Mouse (Mus musculus) hindbrain, embryonic 14.5 days (tissue): Measurements from ENCODE around the gene Cyp2j13. TPM values are rescaled to one million over a fixed set of nuclear protein-coding genes. Genes with fewer than 3 reads are reported as not detected.
"Not testable (repeated sequence)": the region's sequence is repeated elsewhere in the genome, so short reads cannot be mapped to it uniquely, and the experiment has no call there.

Experiments
- ATAC-seq: fragments of 200-750 bp; cut with Nextera tagmentation; 2 replicates; pipeline ENCODE4 v1.8.0; 2017; ENCODE audit warnings: moderate number of reproducible peaks, mild to moderate bottlenecking, moderate TSS enrichment, moderate library complexity; ENCODE audit not compliant: low FRiP score
- DNase-seq: peaks from one replicate; pipeline ENCODE4 v3.0.0-alpha.2; 2015; ENCODE audit warnings: low spot score
- H3K27ac ChIP-seq: fragments of 300-500 bp; sonication (generic); 2 replicates; pipeline ENCODE4 v1.5.1; 2014; ENCODE audit warnings: mild to moderate bottlenecking, moderate library complexity
- H3K27me3 ChIP-seq: fragments of 300-500 bp; sonication (generic); 2 replicates; pipeline ENCODE4 v1.6.1; 2014; ENCODE audit warnings: mild to moderate bottlenecking, low read length, mixed read lengths; ENCODE audit not compliant: control insufficient read depth, insufficient read depth
- H3K36me3 ChIP-seq: fragments of 300-500 bp; sonication (generic); replicated peaks from 2 replicates; pipeline ENCODE4 v1.6.1; 2014; ENCODE audit not compliant: control insufficient read depth, insufficient read depth
- H3K4me1 ChIP-seq: fragments of 300-500 bp; sonication (generic); replicated peaks from 2 replicates; pipeline ENCODE4 v1.6.1; 2014; ENCODE audit warnings: antibody characterized with exemption, low read length, mixed read lengths; ENCODE audit not compliant: control insufficient read depth, insufficient read depth
- H3K4me2 ChIP-seq: fragments of 300-500 bp; sonication (generic); replicated peaks from 2 replicates; pipeline ENCODE4 v1.6.1; 2014; ENCODE audit warnings: mild to moderate bottlenecking, moderate library complexity
- H3K4me3 ChIP-seq: fragments of 300-500 bp; sonication (generic); replicated peaks from 2 replicates; pipeline ENCODE4 v1.5.1; 2014; ENCODE audit warnings: mild to moderate bottlenecking, low read length
- H3K9ac ChIP-seq: fragments of 300-500 bp; sonication (generic); 2 replicates; pipeline ENCODE4 v1.6.1; 2014
- H3K9me3 ChIP-seq: fragments of 300-500 bp; sonication (generic); 2 replicates; pipeline ENCODE4 v1.6.1; 2016; ENCODE audit warnings: low read length; ENCODE audit not compliant: control insufficient read depth
- WGBS: fragments of 180-500 bp; shearing (Covaris S2); extraction: QIAGEN DNeasy Blood & Tissue Kit; methylation state at CpG from one replicate; pipeline ENCODE4 v1.1.7; 2014; 5-methylcytosine and 5-hydroxymethylcytosine counted together
- polyA plus RNA-seq: library from polyadenylated mRNA; unstranded; fragments of >200 nt; fragmentation: Nextera tagmentation; extraction: Ambion mirVana; gene quantifications from 2 replicates; pipeline ENCODE4 v1.2.1, GENCODE M21; 2014

The Cyp2j13 gene
- not detected in 2 replicates for polyA plus RNA-seq

- H3K4me1 ChIP-seq: 0 out of 2 replicates have a peak, but pooled peaks cover 2% of the 10 kb centered on the region
- H3K27ac ChIP-seq: no peak within 1 kb of the TSS
- peak within 1 kb of the TSS; percentile 48 for H3K4me2 ChIP-seq
- H3K9me3 ChIP-seq: no peaks in the 10 kb centered on the region
- peak within 1 kb of the TSS; percentile 39; the same call in 1 of the 2 replicates for H3K9ac ChIP-seq
- WGBS: 12% methylated on average over 20 of the region's 20 CpGs
- peak within 1 kb of the TSS; percentile 13; the same call in 1 of the 2 replicates for H3K4me3 ChIP-seq
- peak; percentile 81; the same call in 1 of the 2 replicates for ATAC-seq
- no peaks in the 10 kb centered on the region for H3K36me3 ChIP-seq
- H3K27me3 ChIP-seq: no peaks in the 10 kb centered on the region
- DNase-seq: peak; percentile 59
Observed at GRCm38 (mm10) chr4:96077261-96078125, at the start of gene Cyp2j13. Gene Cyp2j13 (minus strand): TSS chr4:96077546.

- Histone ChIP-seq H3K9ac (no peak overlapping the region), H3K4me2 (no peak overlapping the region), H3K4me1 (no peaks in the 10 kb centered on the region), H3K36me3 (no peaks in the 10 kb centered on the region), H3K27ac (no peak overlapping the region), H3K27me3 (no peaks in the 10 kb centered on the region), H3K9me3 (no peaks in the 10 kb centered on the region), H3K4me3 (no peak overlapping the region)
- ATAC-seq: no peak
- DNase-seq: no peak
- WGBS: 76% methylated on average over 2 of the region's 2 CpGs
Observed at GRCm38 (mm10) chr4:96096841-96097240, 19.5 kb upstream of the Cyp2j13 start.

GRCm38 (mm10) chr4:96091869-96092268, 14.5 kb upstream of the Cyp2j13 start:
- no peak for ATAC-seq
- no peaks in the 10 kb centered on the region for H3K4me1 ChIP-seq

GRCm38 (mm10) chr4:96089356-96090048, 12.2 kb upstream of the Cyp2j13 start:
- DNase-seq, H3K27me3 ChIP-seq, H3K4me1 ChIP-seq, H3K36me3 ChIP-seq, H3K4me2 ChIP-seq, H3K9me3 ChIP-seq, H3K9ac ChIP-seq, H3K27ac ChIP-seq, ATAC-seq, H3K4me3 ChIP-seq: not testable (repeated sequence)
- 37% methylated on average over 6 of the region's 6 CpGs for WGBS

More at GRCm38 (mm10) chr4:96091869-96092268, 14.5 kb upstream of the Cyp2j13 start:
- Histone ChIP-seq H3K27me3 (no peaks in the 10 kb centered on the region), H3K9ac (no peak overlapping the region), H3K36me3 (no peaks in the 10 kb centered on the region), H3K9me3 (no peaks in the 10 kb centered on the region), H3K4me2 (no peak overlapping the region), H3K4me3 (no peak overlapping the region), H3K27ac (no peak overlapping the region)
- no peak for DNase-seq

GRCm38 (mm10) chr4:96078308-96078707, 962 bp upstream of the Cyp2j13 start:
- ATAC-seq: no peak
- Histone ChIP-seq H3K27ac (no peak overlapping the region), H3K9ac (no peak overlapping the region), H3K4me1 (0 out of 2 replicates have a peak, but pooled peaks cover 2% of the 10 kb centered on the region), H3K27me3 (no peaks in the 10 kb centered on the region), H3K36me3 (no peaks in the 10 kb centered on the region), H3K4me2 (no peak overlapping the region), H3K4me3 (no peak overlapping the region), H3K9me3 (no peaks in the 10 kb centered on the region)
- no peak for DNase-seq

GRCm38 (mm10) chr4:96062045-96062444, 15.3 kb downstream of the Cyp2j13 start:
- Histone ChIP-seq H3K9ac (no peak overlapping the region), H3K4me1 (no peaks in the 10 kb centered on the region), H3K4me2 (no peak overlapping the region), H3K27me3 (no peaks in the 10 kb centered on the region), H3K9me3 (no peaks in the 10 kb centered on the region), H3K36me3 (no peaks in the 10 kb centered on the region), H3K27ac (no peak overlapping the region), H3K4me3 (no peak overlapping the region)
- no peak for DNase-seq
- WGBS: 77% methylated on average over 2 of the region's 2 CpGs
- no peak for ATAC-seq

GRCm38 (mm10) chr4:96060106-96060505, 17.2 kb downstream of the Cyp2j13 start:
- H3K4me3 ChIP-seq: no peak overlapping the region
- no peaks in the 10 kb centered on the region for H3K36me3 ChIP-seq
- 95% methylated on average over 2 of the region's 2 CpGs for WGBS
- H3K4me2 ChIP-seq: no peak overlapping the region
- no peaks in the 10 kb centered on the region for H3K9me3 ChIP-seq
- DNase-seq (no peak), ATAC-seq (no peak)
- H3K27me3 ChIP-seq: no peaks in the 10 kb centered on the region
- no peak overlapping the region for H3K9ac ChIP-seq
- H3K4me1 ChIP-seq: no peaks in the 10 kb centered on the region
- H3K27ac ChIP-seq: no peak overlapping the region

- DNase-seq: no peak
- Histone ChIP-seq H3K9me3 (no peaks in the 10 kb centered on the region), H3K27ac (no peak overlapping the region), H3K4me3 (no peak overlapping the region), H3K27me3 (no peaks in the 10 kb centered on the region), H3K9ac (no peak overlapping the region), H3K4me2 (no peak overlapping the region), H3K4me1 (no peaks in the 10 kb centered on the region), H3K36me3 (0 out of 2 replicates have a peak, but pooled peaks cover 4% of the 10 kb centered on the region)
- 77% methylated on average over 1 of the region's 1 CpGs for WGBS
- peak; percentile 60; the same call in 1 of the 2 replicates for ATAC-seq
Observed at GRCm38 (mm10) chr4:96028412-96028811, 48.9 kb downstream of the Cyp2j13 start.

- no peak overlapping the region for H3K4me2 ChIP-seq
- no peak overlapping the region for H3K27ac ChIP-seq
- H3K9me3 ChIP-seq: no peaks in the 10 kb centered on the region
- H3K36me3 ChIP-seq: peaks cover 46% of the 10 kb centered on the region
- no peaks in the 10 kb centered on the region for H3K27me3 ChIP-seq
- no peaks in the 10 kb centered on the region for H3K4me1 ChIP-seq
- H3K4me3 ChIP-seq: no peak overlapping the region
- ATAC-seq: no peak
- H3K9ac ChIP-seq: no peak overlapping the region
- peak; percentile 32 for DNase-seq
Observed at GRCm38 (mm10) chr4:96022803-96023202, 54.5 kb downstream of the Cyp2j13 start.
